Mouse (Mus musculus): ENCODE data around the gene Zfp946.

Zfp946 gene

DNA sequence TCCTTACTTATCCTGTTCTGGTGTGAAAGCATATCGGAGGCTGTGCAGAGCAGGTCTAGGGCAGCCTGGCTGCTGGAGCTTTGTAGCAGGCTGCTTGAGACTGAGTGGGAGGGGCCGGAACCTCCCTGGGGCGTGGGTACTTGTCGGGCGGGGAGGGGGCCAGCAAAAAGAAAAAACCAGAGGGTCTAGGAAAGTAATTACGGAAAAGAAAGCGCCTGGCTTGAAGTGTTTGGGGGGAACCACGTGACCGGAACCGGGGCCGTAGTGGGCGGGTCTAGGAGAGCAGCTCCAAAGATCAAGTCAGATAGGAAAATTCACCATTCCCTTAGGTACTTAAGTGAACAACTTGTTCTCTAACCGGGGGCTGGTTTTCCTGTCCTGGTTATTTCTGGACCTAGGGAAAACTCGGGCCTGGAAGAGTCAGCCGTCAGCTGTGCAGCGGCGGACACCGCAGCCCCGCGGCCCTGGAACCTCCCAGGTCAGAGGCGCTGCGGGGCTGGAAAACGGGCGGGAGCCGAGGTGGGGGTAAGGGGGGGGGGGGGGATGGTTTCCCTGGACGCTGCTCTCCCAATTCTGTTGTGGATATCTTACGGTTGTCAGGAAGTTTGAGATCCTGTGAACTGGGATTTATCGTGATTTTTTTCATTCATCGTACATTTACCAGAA, at the start of gene Zfp946:
Gene Zfp946, plus strand, starts transcription at position 271 of the 666 bp plus-strand sequence.
- in situ Hi-C loops (cut with MboI, MseI): loop anchor here (10.0 kb wide), 1 partner anchor 1281 kb away; no protein-coding TSS in a partner anchor

DNA sequence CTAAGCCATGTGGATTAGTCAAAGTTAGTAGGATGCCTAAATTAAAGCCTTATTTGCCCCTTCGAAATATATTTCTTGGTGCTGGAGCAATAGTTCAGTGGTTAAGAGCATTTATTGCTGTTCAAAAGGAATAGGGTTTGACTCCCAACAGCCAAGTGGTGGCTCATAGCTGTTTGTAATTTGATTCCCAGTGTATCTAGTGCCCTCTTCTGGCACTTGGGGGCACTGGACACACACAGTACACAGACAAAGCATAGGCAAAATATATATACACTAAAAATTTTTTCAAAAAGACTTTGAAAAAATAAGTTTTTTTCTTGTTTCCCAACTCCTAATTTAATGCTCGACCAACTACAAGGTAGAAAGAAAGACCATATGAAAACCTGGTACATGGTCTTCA, 13.3 kb upstream of the Zfp946 start:
- in situ Hi-C loops (cut with MboI, MseI): loop anchor here (10.0 kb wide), 1 partner anchor 784 kb away; the partner anchor contains the start of gene Zfp40

DNA sequence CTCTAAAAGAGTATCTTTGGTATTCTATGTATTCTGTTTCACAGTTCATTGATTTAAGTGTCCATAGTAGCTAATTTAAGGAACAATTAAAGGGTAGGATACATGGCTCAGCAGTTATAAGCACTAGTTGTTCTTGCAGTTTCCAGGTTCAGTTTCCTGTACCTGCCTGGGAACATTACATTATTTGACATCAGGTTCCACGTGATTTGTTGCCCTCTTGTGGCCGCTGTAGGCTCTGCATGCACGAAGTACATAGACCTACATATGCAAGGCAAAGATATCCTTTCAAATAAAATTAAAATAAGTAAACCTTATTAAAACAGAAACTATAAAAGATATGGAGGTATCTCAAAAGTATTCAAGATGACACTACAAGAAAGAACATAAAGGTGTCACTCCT, 6.5 kb upstream of the Zfp946 start:
- in situ Hi-C loops (cut with MboI, MseI): loop anchor here (5.0 to 10.0 kb wide), 2 partner anchors 55 to 777 kb away; partner anchors contain the start of genes Zfp40, Zfp758 and Zfp944

DNA sequence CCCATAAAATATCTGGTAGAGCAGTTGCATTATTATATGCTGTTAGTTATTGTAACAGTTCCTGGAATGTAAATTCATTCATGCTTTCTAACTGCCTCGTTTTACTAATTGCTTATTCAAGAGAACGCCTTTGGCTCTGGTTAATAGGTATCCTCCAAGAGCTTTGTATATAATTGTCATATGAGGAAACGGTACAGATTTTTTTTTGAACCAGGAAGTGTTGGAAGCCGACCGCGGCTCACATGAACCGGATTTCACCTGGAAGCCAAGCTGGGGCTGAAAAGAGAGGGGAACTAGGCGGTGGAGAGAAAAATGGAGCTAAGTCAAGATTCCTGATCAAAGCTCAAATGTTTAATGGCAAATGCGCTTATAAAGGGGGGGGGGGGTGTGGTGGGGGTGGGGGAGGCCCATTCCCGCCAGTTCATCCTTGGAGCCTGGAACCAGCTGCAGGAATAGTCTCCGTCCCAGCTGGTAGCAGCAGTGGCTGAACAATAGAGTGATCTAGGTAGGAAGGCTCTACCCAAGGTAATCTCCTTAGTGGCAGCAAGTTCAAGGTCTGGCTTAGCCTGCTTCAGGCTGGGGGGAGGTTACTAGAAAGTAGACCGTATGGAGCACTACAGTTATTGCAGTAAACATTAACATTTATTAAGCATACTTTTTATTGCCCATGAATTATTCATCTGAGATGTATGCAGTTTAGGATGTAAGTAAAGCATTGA, 773 bp downstream of the Zfp946 start:
- in situ Hi-C loops (cut with MboI, MseI): loop anchor here (10.0 kb wide), 1 partner anchor 1280 kb away; no protein-coding TSS in a partner anchor

DNA sequence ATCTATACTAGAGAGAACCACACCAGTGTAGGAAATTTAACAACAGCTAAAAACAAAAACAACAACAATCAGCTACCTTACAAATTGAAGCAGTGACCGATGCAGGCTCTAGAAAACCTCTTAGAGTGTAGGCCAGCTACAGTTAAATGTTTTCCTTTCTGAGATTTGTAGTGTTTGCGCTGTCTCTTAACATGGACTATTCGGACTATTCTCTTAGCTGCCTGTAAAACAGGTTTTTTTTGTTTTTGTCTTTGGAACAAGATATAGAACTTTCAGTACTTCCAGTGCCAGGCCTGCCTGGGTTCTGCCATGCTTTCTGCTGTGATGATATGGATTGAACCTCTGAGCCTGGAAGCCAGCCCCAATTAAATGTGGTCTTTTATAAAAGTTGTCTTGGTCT, 23.7 kb downstream of the Zfp946 start:
- in situ Hi-C loops (cut with MboI, MseI): no loop called here

DNA sequence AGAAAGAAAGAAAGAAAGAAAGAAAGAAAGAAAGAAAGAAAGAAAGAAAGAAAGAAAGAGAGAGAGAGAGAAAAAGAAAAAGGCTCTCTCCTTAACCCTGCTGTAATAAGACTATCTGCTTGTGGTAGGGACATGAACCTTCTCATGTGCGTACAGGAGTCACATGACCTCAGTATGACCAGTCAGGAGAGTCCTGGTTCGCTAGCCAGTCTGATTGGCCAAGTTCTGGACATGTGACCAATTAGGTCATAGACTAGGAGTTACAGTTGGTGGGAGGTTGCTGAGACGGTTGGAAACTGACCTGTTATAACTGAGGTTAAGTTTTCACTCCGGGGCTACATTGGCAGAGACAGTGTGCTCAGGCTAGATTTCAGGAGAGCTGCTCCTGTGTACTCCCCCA, 73.1 kb downstream of the Zfp946 start:
- in situ Hi-C loops (cut with MboI, MseI): no loop called here

All from T-helper 1 cell (primary cell).